Mouse (Mus musculus) CH12F3 (cell line): Measurements from ENCODE around the gene Satb1.

ENCODE experiments used
- in situ Hi-C: fragments of 300-500 bp; cut with MboI; formaldehyde crosslinking; loops from 2 replicates; pipeline ENCODE4 v1.14.3; 2020; ENCODE audit warnings: low sequenced_read_pairs

Satb1 gene

DNA sequence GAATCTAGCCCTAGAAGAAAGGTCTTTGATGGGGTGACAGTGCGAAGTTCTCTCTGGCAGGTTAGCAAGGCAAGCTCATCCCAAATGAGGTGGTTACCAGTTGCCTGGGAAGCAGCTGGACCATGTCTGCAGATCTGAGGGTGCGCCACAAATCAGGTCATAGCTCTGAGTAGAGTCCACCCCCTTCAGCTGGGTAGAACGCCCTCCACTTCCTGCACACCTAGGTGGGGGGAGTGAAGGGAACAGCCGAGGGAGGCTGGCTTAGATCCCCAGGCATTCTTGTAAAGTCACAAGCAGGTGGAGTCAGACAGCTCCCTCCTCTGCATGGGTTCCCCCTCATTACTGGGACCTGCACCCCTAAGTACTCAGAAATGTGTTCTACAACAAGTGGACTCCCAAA lies 6.6 kb downstream of the Satb1 start:
- in situ Hi-C loops: no loop called here

DNA sequence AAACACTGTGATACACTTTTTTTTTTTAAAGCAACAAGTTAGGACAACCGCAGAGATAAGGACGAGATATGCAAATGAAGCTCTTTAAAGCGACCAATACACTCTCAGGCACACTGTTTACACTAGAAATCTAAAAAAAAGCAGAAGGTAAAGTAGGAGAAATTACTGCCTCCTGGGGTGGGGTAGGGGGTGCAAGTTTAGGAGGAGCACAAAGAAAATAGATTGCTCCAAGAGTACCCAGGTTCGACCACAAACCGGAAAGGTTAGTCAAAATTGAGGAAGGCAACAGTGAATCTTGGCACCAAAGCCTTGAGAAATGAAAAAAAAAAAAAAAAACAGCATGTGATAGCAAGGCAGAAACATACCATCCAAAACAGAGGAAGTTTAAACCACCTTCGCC lies 18.8 kb downstream of the Satb1 start:
- in situ Hi-C loops: no loop called here

DNA sequence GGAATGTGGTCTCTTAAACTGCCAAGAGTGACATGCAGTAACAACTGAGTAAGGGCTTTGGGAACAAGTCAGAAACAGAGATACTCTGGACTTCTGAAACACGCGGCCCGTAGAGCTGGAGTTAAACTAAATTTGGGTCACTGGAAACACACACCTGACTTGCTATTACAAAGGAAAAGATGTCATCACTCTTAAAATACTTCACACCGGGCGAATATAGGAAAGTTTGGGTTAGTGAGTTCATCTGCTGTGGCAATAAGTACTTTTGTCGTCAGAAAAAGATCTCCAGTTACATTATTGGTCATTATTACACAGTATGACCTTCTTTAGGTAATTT lies 19.3 kb downstream of the Satb1 start:
- in situ Hi-C loops: no loop called here

DNA sequence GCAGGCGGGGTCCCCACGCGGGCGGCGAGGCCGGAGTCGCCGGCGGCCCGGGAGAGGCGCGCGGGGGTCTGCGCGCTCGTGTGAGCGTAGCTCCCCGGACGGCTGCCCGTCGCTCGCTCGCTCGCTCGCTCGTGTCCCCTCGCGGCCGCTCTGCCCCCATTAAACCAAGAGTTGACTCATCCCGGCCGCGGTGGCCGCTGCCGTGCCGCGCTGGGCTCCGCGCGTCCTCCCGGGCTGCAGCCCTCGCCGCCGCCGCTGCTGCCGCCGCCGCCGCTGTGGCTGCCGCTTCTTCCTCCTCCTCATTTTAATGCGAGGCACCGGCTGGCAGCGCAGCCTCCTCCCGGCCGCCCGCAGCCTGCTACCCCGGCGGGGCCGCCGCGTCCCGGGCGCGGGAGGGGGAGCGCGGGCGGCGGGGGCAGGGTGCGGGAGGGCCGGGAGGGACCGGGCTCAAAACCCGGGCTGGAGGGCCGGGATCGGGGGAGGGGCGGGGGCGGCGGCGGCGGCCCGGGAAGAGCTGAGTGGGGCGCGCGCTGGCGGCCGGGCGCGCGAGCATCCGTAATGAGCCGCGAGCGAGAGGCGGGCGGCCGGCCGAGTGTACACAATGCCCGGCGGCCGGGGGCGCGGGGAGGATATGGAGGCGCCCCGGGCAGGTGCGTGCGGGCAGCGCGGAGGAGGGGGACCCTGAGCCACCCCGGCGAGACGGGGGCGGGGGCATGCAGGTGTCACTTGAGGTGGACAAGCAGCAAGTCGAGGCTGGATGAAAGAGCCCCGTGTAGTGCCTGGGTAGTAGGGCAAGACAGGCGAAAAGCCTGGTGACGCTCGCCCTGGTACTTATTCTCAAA lies 19.9 kb downstream of the Satb1 start:
- in situ Hi-C loops: no loop called here

DNA sequence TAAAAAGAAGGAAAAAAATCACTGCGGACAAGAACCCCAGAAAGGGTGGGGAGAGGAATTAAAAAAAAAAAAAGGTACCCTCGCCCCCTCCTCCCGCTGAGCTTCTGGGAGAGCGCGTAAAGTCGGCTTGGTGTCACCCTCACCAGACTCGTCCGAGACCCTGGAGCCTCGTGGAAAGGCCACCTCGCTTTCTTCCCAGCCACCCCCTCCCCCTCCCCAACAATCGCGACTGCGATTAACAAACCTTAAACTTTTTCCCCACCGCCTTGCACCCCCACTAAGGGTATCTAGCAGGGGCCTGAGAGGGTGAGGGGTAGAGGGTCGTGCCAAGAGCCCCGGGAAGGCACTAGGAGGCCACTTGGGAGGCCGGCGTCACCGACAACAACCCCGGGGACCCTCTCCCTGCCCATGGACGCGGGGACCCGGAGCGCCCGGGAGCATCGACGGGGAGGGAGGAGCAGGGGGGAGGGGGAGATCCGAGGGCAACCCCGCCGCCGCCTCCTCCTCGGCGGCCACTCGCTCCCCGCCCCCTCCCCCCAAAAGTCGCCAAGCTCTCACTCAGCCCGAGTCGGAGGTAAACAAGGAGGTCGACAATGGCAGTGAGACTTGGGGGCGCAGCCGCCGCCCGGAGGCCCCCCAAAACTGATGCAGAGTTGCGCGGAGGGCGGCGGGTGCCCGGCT lies 20.7 kb downstream of the Satb1 start:
- in situ Hi-C loops: no loop called here

DNA sequence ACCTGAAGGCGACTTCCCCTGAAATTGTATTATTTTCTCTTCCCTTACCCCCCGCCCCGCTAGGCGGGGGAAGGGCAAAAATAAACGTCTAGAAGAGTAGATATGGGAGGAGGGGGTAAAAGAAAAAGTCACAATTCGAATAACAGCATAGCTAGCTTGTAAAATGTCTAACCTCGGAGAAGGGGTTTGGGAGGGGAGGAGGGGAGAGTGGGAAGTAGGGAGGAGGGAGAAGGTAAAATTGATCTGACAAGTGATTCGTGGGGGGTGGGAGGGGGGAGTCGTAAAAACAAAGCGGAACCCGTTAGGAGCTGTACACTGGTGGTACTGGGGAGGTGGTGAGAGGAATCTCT lies 21.2 kb downstream of the Satb1 start:
- in situ Hi-C loops: no loop called here

DNA sequence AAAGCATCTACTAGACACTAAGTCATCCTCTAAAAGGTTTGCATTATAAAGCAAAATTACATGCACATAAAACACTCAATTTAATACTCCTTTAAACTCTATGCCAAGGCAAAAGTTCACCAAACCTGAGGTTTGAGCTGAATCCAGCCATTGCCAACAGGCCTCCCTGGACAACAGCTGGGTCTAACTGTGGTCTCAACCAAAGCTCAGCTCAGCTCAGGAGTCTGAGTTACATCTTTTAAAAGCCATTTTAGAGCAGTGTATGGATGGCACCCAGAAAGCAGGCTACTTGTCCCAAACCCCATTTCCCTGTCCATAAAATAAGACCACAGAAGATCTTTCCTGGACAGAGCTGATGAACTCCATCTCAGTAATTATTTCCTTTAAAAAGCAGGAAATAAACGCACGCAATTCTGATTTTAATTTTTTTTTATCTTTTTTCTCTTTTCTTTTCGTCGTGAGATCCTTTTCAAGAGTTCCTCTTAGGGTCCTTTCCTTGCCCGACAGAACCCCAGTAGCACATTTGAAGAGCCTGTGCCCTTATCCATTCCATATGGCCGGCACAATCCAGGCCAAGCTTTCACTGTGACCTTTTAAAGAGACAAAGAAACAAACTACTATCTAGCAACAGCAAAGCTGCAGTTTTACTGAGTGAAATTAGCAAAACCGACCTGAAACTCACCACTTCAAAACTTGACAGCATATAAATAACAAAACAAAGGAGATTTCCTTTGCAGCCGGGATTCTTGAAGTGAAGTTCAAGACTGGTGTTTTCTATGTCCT lies 21.8 kb downstream of the Satb1 start:
- in situ Hi-C loops: no loop called here

DNA sequence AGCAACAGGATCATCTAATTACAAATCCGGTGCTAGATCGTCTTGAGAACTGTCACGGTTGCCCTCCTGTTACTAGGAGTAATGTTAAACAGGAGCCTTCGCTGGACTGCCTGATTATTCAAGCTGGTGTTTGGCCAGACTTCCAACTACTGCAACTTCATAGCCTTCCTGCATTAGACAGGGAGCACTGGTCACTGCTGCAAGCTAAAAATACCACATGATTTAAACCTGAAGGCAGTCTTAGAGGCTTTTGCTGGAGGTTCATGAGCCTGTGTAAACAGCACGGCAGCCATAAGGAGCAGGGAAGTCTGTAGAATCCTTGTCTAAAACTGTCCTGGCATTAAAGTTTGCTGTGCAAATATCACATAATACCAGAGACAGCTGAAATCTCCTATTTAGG lies 25.7 kb downstream of the Satb1 start:
- in situ Hi-C loops: no loop called here

DNA sequence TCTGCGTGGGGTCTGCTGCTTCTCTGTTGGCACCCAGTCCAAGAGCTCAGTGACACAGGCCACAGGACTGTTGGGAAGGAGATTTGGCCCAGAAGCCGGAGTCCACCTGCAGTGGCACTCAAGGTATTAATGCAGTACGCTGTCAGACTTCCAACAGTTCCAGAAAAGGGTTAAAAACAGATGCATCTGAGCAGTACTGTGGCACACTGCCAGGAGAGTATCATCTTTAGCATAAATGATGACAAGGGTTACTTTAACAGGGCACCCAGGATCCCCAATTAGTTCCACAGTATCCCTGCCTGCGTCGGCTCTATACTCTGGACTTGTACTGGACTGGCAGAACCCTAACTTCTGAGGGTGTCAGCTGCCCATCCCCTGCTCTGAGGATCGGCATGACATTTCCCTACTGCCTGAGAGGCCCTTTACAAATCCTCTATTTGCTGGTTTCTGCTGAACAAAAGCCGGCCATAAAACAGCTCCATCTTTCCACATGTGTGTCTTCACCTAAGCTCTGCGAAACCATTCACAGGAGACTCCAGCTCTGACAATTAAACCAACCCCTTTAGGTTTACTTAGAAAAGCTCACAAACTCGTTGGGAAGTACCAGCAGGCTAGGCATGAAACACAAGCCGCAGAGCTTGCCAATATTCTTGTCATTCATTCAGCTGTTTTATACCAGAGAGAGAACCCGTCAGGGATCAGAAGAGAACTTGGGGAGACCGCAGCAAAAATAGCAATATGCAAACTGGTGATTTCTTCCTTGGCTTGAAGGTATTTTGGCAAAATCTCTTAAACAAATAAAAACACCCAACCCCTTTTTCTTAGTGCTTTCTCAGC lies 26.7 kb downstream of the Satb1 start:
- in situ Hi-C loops: no loop called here

DNA sequence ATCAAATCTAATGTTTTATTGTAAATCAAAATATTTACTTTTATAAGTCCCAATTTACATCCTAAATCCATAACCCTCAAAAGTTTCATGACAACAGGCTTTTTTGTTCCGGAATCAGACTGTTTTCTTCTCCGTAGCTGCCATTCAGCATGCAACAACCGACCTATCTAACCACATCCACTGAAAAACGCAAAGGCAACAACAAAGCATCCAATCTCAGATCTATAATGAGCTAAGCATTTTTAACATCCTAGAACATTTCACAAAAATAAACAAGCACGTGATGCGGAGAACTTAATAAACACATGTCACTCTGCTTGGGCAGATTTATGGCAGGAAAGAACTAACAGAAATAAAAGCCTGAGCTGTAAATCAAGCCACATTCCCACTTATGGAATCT lies 32.9 kb downstream of the Satb1 start:
- in situ Hi-C loops: no loop called here

DNA sequence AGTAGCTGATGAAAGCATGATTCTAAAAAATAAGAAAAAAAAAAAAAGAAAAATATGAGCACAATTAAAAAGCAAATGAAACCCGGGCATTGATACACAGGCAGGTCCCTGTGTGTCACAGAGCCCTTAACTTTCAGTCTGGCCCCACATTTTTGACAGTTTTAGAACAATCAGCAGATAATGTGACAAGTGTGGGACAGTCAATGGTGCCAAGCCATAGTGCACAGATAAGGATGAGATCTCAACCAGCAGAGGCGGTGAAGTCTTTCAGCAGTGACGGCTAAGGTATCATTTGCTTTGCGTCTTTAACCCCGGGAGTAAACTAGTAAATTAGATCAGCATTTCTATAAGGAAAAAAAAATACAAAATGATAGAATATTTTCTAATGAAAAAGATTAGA lies 36.6 kb downstream of the Satb1 start:
- in situ Hi-C loops: loop anchor here (25.0 kb wide), 2 partner anchors 809 to 1859 kb away; no protein-coding TSS in a partner anchor

DNA sequence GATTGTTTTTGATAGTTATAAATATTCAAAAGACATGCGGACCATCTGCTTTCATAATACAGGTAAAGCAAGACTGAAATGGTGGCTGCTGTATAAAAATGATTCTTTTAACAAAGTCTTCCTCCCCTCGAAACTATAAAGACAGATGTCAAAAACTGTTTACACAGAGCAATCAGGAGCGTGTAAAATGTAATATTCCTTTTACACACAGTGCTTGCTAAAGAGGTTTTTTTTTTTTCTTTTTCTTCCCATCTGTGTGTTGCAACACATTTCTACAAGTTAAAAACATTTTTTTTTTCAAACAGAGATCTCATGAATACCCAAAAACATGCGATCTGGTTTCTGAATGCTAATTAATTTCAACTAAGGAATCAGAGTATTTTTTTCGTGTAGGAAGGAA lies 41.9 kb downstream of the Satb1 start:
- in situ Hi-C loops: loop anchor here (25.0 kb wide), 2 partner anchors 804 to 1854 kb away; no protein-coding TSS in a partner anchor

DNA sequence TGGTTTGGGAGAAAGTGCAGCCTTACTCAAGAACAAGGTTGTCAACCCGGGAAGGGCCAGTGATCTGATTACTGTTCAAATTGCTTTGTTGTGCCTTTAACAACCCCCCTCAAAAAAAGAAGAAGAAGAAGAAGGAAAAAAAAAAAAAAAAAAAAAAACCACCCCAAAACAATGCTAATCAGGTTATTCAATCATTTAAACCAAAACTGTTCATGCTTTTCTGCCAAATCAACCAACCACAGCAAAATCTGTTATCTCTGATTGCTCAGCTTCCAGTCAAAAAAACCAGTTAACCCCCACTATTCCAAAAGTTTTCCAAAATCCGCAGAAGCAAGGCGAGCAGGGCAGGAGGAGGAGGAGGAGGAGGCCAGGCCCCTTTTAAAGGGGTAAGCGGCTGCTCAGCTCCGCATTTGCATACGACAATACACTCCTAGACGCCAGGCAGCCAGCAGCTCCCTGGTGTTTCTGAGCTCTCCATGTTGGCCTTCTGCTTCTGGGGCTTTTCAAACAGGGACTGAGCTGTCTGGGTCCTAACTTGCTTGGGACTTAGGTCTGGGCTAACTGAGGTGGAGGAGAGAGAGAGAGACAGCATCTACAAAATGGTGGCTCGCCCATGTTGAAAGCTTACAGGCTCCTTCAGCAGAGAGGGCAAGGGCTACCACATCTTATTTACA lies 42.6 kb downstream of the Satb1 start:
- in situ Hi-C loops: loop anchor here (25.0 kb wide), 2 partner anchors 803 to 1853 kb away; no protein-coding TSS in a partner anchor

DNA sequence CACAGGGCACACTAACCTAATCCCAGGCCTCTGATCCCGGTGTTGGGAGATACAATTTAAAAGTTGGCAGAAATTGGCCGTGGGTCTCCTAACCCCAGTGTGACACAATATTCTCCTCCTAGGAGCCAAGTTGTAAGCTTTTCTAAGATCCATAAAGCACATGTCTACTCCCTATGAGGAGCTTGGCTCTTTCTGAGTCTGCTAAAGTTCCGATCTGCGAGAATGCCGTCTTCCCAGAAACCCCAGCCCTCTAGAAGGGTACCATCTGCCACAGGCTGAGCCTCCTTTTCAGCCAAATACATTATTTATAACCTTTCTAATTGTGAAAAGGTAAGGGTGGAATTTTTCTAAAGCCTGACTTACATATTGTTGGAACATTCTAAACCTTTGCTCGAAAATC lies 43.3 kb downstream of the Satb1 start:
- in situ Hi-C loops: loop anchor here (25.0 kb wide), 2 partner anchors 802 to 1852 kb away; no protein-coding TSS in a partner anchor

DNA sequence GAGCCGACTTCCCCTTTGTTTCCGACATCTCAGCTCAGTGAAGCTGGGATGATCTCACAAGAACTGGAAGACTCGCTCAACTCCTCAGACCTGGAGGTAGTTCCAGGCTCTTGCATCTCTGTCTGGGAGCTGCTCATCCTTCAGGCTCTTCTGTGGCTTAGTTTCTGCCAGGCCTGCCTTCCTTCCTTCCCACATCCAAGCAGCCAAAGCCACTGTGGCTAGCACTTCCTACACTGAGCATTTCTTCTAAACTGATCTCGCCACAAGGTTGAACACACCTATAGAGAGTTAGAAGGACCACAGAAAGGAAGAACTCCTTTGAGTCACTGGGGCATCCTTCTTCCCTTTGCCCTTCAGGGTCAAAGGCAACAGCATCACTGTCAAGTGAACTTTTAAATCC lies 44.0 kb downstream of the Satb1 start:
- in situ Hi-C loops: loop anchor here (25.0 kb wide), 2 partner anchors 802 to 1852 kb away; no protein-coding TSS in a partner anchor

DNA sequence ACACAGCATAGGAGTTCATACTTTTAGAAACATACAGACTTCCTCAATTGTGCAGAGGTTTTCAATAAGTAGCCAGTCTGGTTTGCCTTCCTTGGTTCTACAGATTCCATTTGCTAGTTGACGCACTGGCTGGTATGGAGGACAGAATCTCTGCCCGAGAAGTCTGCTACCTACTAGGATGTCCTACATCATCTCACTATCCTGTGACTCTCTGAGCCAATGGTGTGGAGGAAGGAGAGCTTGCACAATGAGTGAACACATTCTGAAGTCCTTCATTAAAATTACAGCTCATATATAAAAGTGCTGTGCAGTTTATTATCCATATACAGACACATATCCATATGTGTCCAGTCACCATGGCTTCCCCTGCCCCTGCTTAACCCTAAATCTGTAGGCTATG lies 45.1 kb downstream of the Satb1 start:
- in situ Hi-C loops: loop anchor here (25.0 kb wide), 2 partner anchors 801 to 1851 kb away; no protein-coding TSS in a partner anchor

DNA sequence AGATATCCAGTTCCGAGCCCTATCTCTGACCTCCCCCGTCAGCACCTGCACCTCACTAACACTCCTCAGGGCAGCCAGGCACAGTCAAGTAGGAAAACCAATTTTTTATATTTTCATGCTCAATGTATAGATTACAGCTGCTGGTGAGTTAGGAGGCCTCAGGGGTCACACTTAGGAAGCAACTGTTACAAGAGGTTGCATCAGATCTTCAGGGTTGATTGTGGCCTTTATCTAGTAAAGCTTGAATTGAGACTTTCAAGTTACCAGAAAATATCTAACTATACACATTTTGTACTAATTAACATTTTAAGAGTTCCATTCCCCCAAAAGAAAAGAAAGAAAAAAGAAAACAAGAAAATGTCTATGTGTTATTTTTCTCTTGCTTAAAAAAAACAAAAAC lies 47.0 kb downstream of the Satb1 start:
- in situ Hi-C loops: loop anchor here (25.0 kb wide), 2 partner anchors 799 to 1849 kb away; no protein-coding TSS in a partner anchor

DNA sequence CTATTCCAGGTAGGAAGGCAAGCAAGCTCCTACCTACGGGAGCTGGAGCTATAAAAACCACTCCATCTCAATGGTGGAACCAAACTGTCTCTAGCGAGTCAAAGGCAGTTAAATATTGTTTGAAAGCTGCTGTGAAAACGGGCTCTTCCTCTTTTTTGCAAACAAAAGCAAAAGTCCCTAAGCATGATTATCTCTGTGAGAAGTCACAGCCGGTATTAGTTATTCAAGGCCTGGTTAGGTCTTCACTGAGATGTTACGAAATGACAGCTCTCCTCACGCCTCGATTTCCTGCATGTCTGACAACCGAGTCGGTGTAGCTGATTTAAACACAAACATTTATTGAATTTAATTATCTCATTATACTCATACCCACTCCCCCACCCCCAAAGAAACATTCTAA lies 48.2 kb downstream of the Satb1 start:
- in situ Hi-C loops: loop anchor here (25.0 kb wide), 2 partner anchors 798 to 1848 kb away; no protein-coding TSS in a partner anchor

DNA sequence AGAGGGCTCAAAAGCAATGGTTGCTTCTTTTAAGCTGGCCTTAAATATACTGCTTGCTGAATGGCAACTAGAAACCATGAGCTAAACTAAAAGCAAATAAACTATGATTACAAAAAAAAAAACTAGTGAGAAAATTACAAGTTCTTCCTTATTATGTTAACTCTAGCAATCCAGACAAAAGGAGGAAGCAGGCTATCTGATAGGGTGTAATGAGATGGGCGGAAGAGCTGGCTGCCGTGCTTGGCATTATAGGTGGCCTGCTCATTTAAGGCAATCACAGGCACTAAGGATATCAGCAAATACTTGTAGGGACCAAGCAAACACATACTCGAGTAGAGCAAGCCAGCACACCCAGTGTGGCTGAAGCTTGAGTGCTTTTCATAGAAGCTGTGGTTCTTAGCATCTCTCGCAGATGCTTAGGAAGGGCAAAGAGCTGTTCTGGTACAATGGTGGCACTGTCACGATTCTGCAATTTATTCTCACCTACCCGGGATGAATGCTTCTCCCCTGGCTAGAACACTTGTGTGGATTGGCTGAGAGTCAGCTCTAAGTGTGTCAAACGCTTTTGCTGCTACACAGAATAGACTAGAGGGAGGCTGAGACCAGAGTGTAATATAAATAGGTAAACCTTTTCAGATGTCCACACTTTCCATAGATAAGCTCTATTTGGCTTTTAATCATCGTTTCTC lies 49.4 kb downstream of the Satb1 start:
- in situ Hi-C loops: loop anchor here (25.0 kb wide), 2 partner anchors 796 to 1846 kb away; no protein-coding TSS in a partner anchor
